Mouse (Mus musculus) common myeloid progenitor, adult 5-6 weeks (primary cell): ENCODE data around the gene Spata46. TPM values are rescaled to one million over a fixed set of nuclear protein-coding genes. Genes with fewer than 3 reads are reported as not detected.

Experiments
- ATAC-seq: replicated peaks from 2 replicates; pipeline ENCODE4 v1.8.0; 2016; ENCODE audit warnings: low read depth, mild to moderate bottlenecking, moderate TSS enrichment, inconsistent platforms; ENCODE audit not compliant: poor library complexity, severe bottlenecking
- total RNA-seq: library from RNA; stranded (forward); fragments of 200-1000, 187-1606 nt; gene quantifications from 2 replicates; pipeline ENCODE4 v1.2.3, GENCODE M21; 2017

Spata46 gene
- not detected in 2 replicates for total RNA-seq

- no peak for ATAC-seq
These were observed at the start of gene Spata46 for GRCm38 (mm10) chr1:170308503-170308902. Gene Spata46, plus strand, starts transcription at chr1:170308803.

- peak; percentile 51 for ATAC-seq
These were observed 38.3 kb upstream of the Spata46 start for GRCm38 (mm10) chr1:170270281-170270680.

- peak; percentile 57; the same call in 1 of the 2 replicates for ATAC-seq
These were observed 37.9 kb upstream of the Spata46 start for GRCm38 (mm10) chr1:170270696-170271095.

- ATAC-seq: peak; percentile 66
These were observed 35.4 kb upstream of the Spata46 start for GRCm38 (mm10) chr1:170273252-170273651.

- peak; percentile 86 for ATAC-seq
These were observed 31.6 kb upstream of the Spata46 start, which contains the start of gene Sh2d1b1 for GRCm38 (mm10) chr1:170277016-170277415. Gene Sh2d1b1, plus strand, starts transcription at chr1:170277320.

GRCm38 (mm10) chr1:170282415-170283129, 26.0 kb upstream of the Spata46 start:
- ATAC-seq: peak; percentile 98

GRCm38 (mm10) chr1:170292239-170292951, 16.2 kb upstream of the Spata46 start:
- ATAC-seq: peak; percentile 98

GRCm38 (mm10) chr1:170293257-170293656, 15.3 kb upstream of the Spata46 start:
- no peak for ATAC-seq

- no peak for ATAC-seq
These were observed 13.6 kb upstream of the Spata46 start for GRCm38 (mm10) chr1:170294786-170295570.

- ATAC-seq: peak; percentile 52; the same call in 1 of the 2 replicates
These were observed 9.1 kb upstream of the Spata46 start for GRCm38 (mm10) chr1:170299496-170299895.

- no peak for ATAC-seq
These were observed 6.9 kb upstream of the Spata46 start for GRCm38 (mm10) chr1:170301686-170302085.

GRCm38 (mm10) chr1:170302456-170302855, 6.1 kb upstream of the Spata46 start:
- no peak for ATAC-seq

- no peak for ATAC-seq
These were observed 5.5 kb upstream of the Spata46 start for GRCm38 (mm10) chr1:170303103-170303502.

GRCm38 (mm10) chr1:170305002-170305401, 3.6 kb upstream of the Spata46 start:
- ATAC-seq: 0 out of 2 replicates have a peak, but pooled peaks have one; percentile 50

- no peak for ATAC-seq
These were observed 2.4 kb upstream of the Spata46 start, which contains the start of gene Gm7694 for GRCm38 (mm10) chr1:170306232-170306631. Gene Gm7694, minus strand, starts transcription at chr1:170306332.

- no peak for ATAC-seq
These were observed 2.8 kb downstream of the Spata46 start for GRCm38 (mm10) chr1:170311431-170311830.

- ATAC-seq: no peak
These were observed 13.4 kb downstream of the Spata46 start for GRCm38 (mm10) chr1:170322046-170322445.

- no peak for ATAC-seq
These were observed 14.4 kb downstream of the Spata46 start for GRCm38 (mm10) chr1:170323001-170323400.

- ATAC-seq: no peak
These were observed 15.7 kb downstream of the Spata46 start for GRCm38 (mm10) chr1:170324312-170324711.

- ATAC-seq: no peak
These were observed 16.7 kb downstream of the Spata46 start for GRCm38 (mm10) chr1:170325277-170325676.
